Mouse (Mus musculus) MEL (cell line): ENCODE measurements around the gene Mfsd4a. TPM values are rescaled to one million over a fixed set of nuclear protein-coding genes. Genes with fewer than 3 reads are reported as not detected.

Experiments used
- DNase-seq: peaks from one replicate; pipeline ENCODE4 v3.0.0; 2011; ENCODE audit warnings: low read depth, low spot score
- H3K27ac ChIP-seq: 2 replicates; pipeline ENCODE4 v1.5.1; 2012; ENCODE audit warnings: low read depth, mild to moderate bottlenecking, control low read depth, low read length, moderate library complexity; ENCODE audit not compliant: control insufficient read depth
- H3K27me3 ChIP-seq, 2 experiments: fragments of 150-350 bp in 1 of 2; sonication (generic) in 1 of 2; 2 replicates each; pipeline ENCODE4 v1.6.1; 2012; ENCODE audit warnings: low read length in 2 of 2, mild to moderate bottlenecking in 2 of 2, improper control_type of control experiment in 1 of 2, moderate library complexity in 1 of 2; ENCODE audit not compliant: insufficient read depth in 2 of 2, control insufficient read depth in 1 of 2
- H3K36me3 ChIP-seq, 2 experiments: 2 replicates each; pipeline ENCODE4 v1.6.1; 2012 to 2014; ENCODE audit warnings: low read length in 2 of 2, improper control_type of control experiment in 1 of 2, inconsistent platforms in 1 of 2, mild to moderate bottlenecking in 1 of 2; ENCODE audit not compliant: insufficient read depth in 2 of 2, control insufficient read depth in 1 of 2
- H3K4me1 ChIP-seq, 2 experiments: fragments of 150-350 bp in 1 of 2; sonication (generic) in 1 of 2; 2 replicates each; pipeline ENCODE4 v1.6.1; 2012; ENCODE audit warnings: low read length in 2 of 2, improper control_type of control experiment in 1 of 2, mild to moderate bottlenecking in 1 of 2; ENCODE audit not compliant: insufficient read depth in 2 of 2, control insufficient read depth in 1 of 2
- H3K4me3 ChIP-seq, 2 experiments: fragments of 150-350 bp in 1 of 2; sonication (generic) in 1 of 2; 2 replicates each; pipeline ENCODE4 v1.5.1; 2012; ENCODE audit warnings: low read depth in 2 of 2, low read length in 2 of 2, mild to moderate bottlenecking in 2 of 2, moderate library complexity in 2 of 2, control low read depth in 1 of 2, improper control_type of control experiment in 1 of 2; ENCODE audit not compliant: control insufficient read depth in 1 of 2, insufficient read depth in 1 of 2
- H3K79me2 ChIP-seq: 2 replicates; pipeline ENCODE4 v1.6.1; 2012; ENCODE audit warnings: mild to moderate bottlenecking, low read length, moderate library complexity; ENCODE audit not compliant: control insufficient read depth, poor library complexity, insufficient read depth
- H3K9ac ChIP-seq: 2 replicates; pipeline ENCODE4 v1.6.1; 2012; ENCODE audit warnings: low read depth, mild to moderate bottlenecking, control low read depth, low read length, moderate library complexity; ENCODE audit not compliant: control insufficient read depth, poor library complexity, severe bottlenecking
- H3K9me3 ChIP-seq: fragments of 150-350 bp; sonication (generic); replicated peaks from 2 replicates; pipeline ENCODE4 v1.6.1; 2012; ENCODE audit warnings: mild to moderate bottlenecking, low read length, improper control_type of control experiment, moderate library complexity; ENCODE audit not compliant: insufficient read depth
- BHLHE40 ChIP-seq: IDR thresholded peaks from 2 replicates; pipeline ENCODE4 v1.6.1; 2012; ENCODE audit warnings: low read depth, mild to moderate bottlenecking, inconsistent platforms, low read length, improper control_type of control experiment, borderline replicate concordance
- CHD1 ChIP-seq: IDR thresholded peaks from 2 replicates; pipeline ENCODE4 v1.6.1; 2012; ENCODE audit warnings: low read depth, mild to moderate bottlenecking, inconsistent platforms, low read length, improper control_type of control experiment
- CHD2 ChIP-seq: IDR thresholded peaks from 2 replicates; pipeline ENCODE4 v1.6.1; 2011; ENCODE audit warnings: low read length, improper control_type of control experiment
- ELF1 ChIP-seq: IDR thresholded peaks from 2 replicates; pipeline ENCODE4 v1.6.1; 2014; ENCODE audit warnings: low read depth, mild to moderate bottlenecking, inconsistent platforms, low read length, improper control_type of control experiment, moderate library complexity
- EP300 ChIP-seq, 2 experiments: IDR thresholded peaks; 2 replicates each; pipeline ENCODE4 v1.6.1; 2011; ENCODE audit warnings: improper control_type of control experiment in 2 of 2, low read length in 2 of 2, low read depth in 1 of 2, mild to moderate bottlenecking in 1 of 2
- ETS1 ChIP-seq: IDR thresholded peaks from 2 replicates; pipeline ENCODE4 v1.6.1; 2012; ENCODE audit warnings: low read depth, mild to moderate bottlenecking, inconsistent platforms, low read length, improper control_type of control experiment, moderate library complexity
- GABPA ChIP-seq: IDR thresholded peaks from 2 replicates; pipeline ENCODE4 v1.6.1; 2012; ENCODE audit warnings: low read depth, mild to moderate bottlenecking, inconsistent platforms, low read length, improper control_type of control experiment, moderate library complexity
- GATA1 ChIP-seq: IDR thresholded peaks from 2 replicates; pipeline ENCODE4 v1.6.1; 2011; ENCODE audit warnings: low read depth, low read length, improper control_type of control experiment
- HCFC1 ChIP-seq: IDR thresholded peaks from 2 replicates; pipeline ENCODE4 v1.6.1; 2012; ENCODE audit warnings: low read depth, mild to moderate bottlenecking, inconsistent platforms, low read length, improper control_type of control experiment, moderate library complexity
- JUND ChIP-seq: IDR thresholded peaks from 2 replicates; pipeline ENCODE4 v1.6.1; 2011; ENCODE audit warnings: low read depth, mild to moderate bottlenecking, improper control_type of control experiment, low read length
- KAT2A ChIP-seq: conservative IDR thresholded peaks from 2 replicates; pipeline ENCODE4 v1.6.1; 2012; ENCODE audit warnings: low read depth, low read length, improper control_type of control experiment, inconsistent platforms
- MAFK ChIP-seq: IDR thresholded peaks from 2 replicates; pipeline ENCODE4 v1.6.1; 2011; ENCODE audit warnings: low read depth, mild to moderate bottlenecking, low read length, improper control_type of control experiment, borderline replicate concordance
- MAX ChIP-seq: IDR thresholded peaks from 2 replicates; pipeline ENCODE4 v1.6.1; 2011; ENCODE audit warnings: low read length, improper control_type of control experiment
- MAZ ChIP-seq: IDR thresholded peaks from 2 replicates; pipeline ENCODE4 v1.6.1; 2012; ENCODE audit warnings: low read depth, mild to moderate bottlenecking, inconsistent platforms, low read length, improper control_type of control experiment
- MEF2A ChIP-seq: IDR thresholded peaks from 2 replicates; pipeline ENCODE4 v1.6.1; 2014; ENCODE audit warnings: low read depth, mild to moderate bottlenecking, inconsistent platforms, low read length, improper control_type of control experiment; ENCODE audit not compliant: poor library complexity, insufficient replicate concordance, severe bottlenecking; ENCODE audit errors: extremely low read depth
- MXI1 ChIP-seq: IDR thresholded peaks from 2 replicates; pipeline ENCODE4 v1.6.1; 2011; ENCODE audit warnings: mild to moderate bottlenecking, low read depth, low read length, improper control_type of control experiment
- MYB ChIP-seq: IDR thresholded peaks from 2 replicates; pipeline ENCODE4 v1.6.1; 2011; ENCODE audit warnings: mild to moderate bottlenecking, low read depth, low read length, improper control_type of control experiment
- MYC ChIP-seq: IDR thresholded peaks from 2 replicates; pipeline ENCODE4 v1.6.1; 2011; ENCODE audit warnings: low read depth, mild to moderate bottlenecking, low read length, improper control_type of control experiment, moderate library complexity
- NELFE ChIP-seq: IDR thresholded peaks from 2 replicates; pipeline ENCODE4 v1.6.1; 2011; ENCODE audit warnings: low read depth, low read length, improper control_type of control experiment
- NRF1 ChIP-seq: IDR thresholded peaks from 2 replicates; pipeline ENCODE4 v1.6.1; 2014; ENCODE audit warnings: low read depth, mild to moderate bottlenecking, inconsistent platforms, low read length, improper control_type of control experiment, moderate library complexity; ENCODE audit not compliant: poor library complexity, insufficient read depth, severe bottlenecking
- POLR2A ChIP-seq, 2 experiments: IDR thresholded peaks; 2 replicates each; pipeline ENCODE4 v1.6.1; 2011 to 2012; ENCODE audit warnings: low read length in 2 of 2, mild to moderate bottlenecking in 2 of 2, control low read depth in 1 of 2, improper control_type of control experiment in 1 of 2, low read depth in 1 of 2, moderate library complexity in 1 of 2; ENCODE audit not compliant: control insufficient read depth in 1 of 2, insufficient read depth in 1 of 2, poor library complexity in 1 of 2
- POLR2AphosphoS2 ChIP-seq: IDR thresholded peaks from 2 replicates; pipeline ENCODE4 v1.6.1; 2011; ENCODE audit warnings: low read length, improper control_type of control experiment
- POLR2AphosphoS5 ChIP-seq: IDR thresholded peaks from 2 replicates; pipeline ENCODE4 v1.6.1; 2012; ENCODE audit warnings: low read depth, borderline replicate concordance, mild to moderate bottlenecking, inconsistent platforms, low read length, moderate library complexity, mixed read lengths
- RAD21 ChIP-seq: IDR thresholded peaks from 2 replicates; pipeline ENCODE4 v1.6.1; 2011; ENCODE audit warnings: mild to moderate bottlenecking, low read depth, low read length, improper control_type of control experiment
- RCOR1 ChIP-seq: IDR thresholded peaks from 2 replicates; pipeline ENCODE4 v1.6.1; 2012; ENCODE audit warnings: low read depth, mild to moderate bottlenecking, inconsistent platforms, low read length, improper control_type of control experiment
- SIN3A ChIP-seq: IDR thresholded peaks from 2 replicates; pipeline ENCODE4 v1.6.1; 2012; ENCODE audit warnings: low read length, improper control_type of control experiment, inconsistent platforms
- SMC3 ChIP-seq: IDR thresholded peaks from 2 replicates; pipeline ENCODE4 v1.6.1; 2011; ENCODE audit warnings: low read depth, low read length, improper control_type of control experiment
- TAL1 ChIP-seq: IDR thresholded peaks from 2 replicates; pipeline ENCODE4 v1.6.1; 2012; ENCODE audit warnings: mild to moderate bottlenecking, inconsistent platforms, low read length, moderate library complexity, mixed read lengths
- TBP ChIP-seq: IDR thresholded peaks from 2 replicates; pipeline ENCODE4 v1.8.0; 2011; ENCODE audit warnings: low read depth, low read length, improper control_type of control experiment
- UBTF ChIP-seq: IDR thresholded peaks from 2 replicates; pipeline ENCODE4 v1.6.1; 2012; ENCODE audit warnings: low read depth, mild to moderate bottlenecking, inconsistent platforms, low read length, improper control_type of control experiment, moderate library complexity, borderline replicate concordance; ENCODE audit not compliant: insufficient read depth
- USF1 ChIP-seq: IDR thresholded peaks from 2 replicates; pipeline ENCODE4 v1.6.1; 2014; ENCODE audit warnings: low read depth, mild to moderate bottlenecking, inconsistent platforms, low read length, improper control_type of control experiment, moderate library complexity
- USF2 ChIP-seq, 2 experiments: IDR thresholded peaks; 2 replicates each; pipeline ENCODE4 v1.6.1; 2011 to 2012; ENCODE audit warnings: improper control_type of control experiment in 2 of 2, low read length in 2 of 2, borderline replicate concordance in 1 of 2, inconsistent platforms in 1 of 2, low read depth in 1 of 2, mild to moderate bottlenecking in 1 of 2; ENCODE audit not compliant: insufficient read depth in 1 of 2
- ZC3H11A ChIP-seq: IDR thresholded peaks from 2 replicates; pipeline ENCODE4 v1.6.1; 2012; ENCODE audit warnings: low read depth, mild to moderate bottlenecking, inconsistent platforms, low read length, improper control_type of control experiment
- ZKSCAN1 ChIP-seq: IDR thresholded peaks from 2 replicates; pipeline ENCODE4 v1.6.1; 2012; ENCODE audit warnings: low read depth, mild to moderate bottlenecking, inconsistent platforms, low read length, improper control_type of control experiment, moderate library complexity
- ZNF384 ChIP-seq: IDR thresholded peaks from 2 replicates; pipeline ENCODE4 v1.6.1; 2012; ENCODE audit warnings: low read depth, mild to moderate bottlenecking, inconsistent platforms, low read length, improper control_type of control experiment
- polyA plus RNA-seq, 2 experiments: library from polyadenylated mRNA; stranded (reverse) in 1 of 2; unstranded in 1 of 2; fragments of >175 nt in 1 of 2; fragments of >200 nt in 1 of 2; gene quantifications; 2 replicates each; pipeline versions ENCODE4 v1.2.1 to v1.2.4; 2012; ENCODE audit warnings: low replicate concordance in 2 of 2, low read depth in 1 of 2; ENCODE audit not compliant: insufficient read length in 2 of 2, insufficient read depth in 1 of 2, missing spikeins in 1 of 2
- total RNA-seq: library from RNA; depleted of rRNA; stranded (reverse); fragments of 300-350 nt; gene quantifications from 2 replicates; pipeline ENCODE4 v1.2.3, GENCODE M21; 2012

Gene Mfsd4a
- total and polyA plus RNA-seq, 3 experiments, result 3.6 to 15.5 TPM; not detected in 1

DNA sequence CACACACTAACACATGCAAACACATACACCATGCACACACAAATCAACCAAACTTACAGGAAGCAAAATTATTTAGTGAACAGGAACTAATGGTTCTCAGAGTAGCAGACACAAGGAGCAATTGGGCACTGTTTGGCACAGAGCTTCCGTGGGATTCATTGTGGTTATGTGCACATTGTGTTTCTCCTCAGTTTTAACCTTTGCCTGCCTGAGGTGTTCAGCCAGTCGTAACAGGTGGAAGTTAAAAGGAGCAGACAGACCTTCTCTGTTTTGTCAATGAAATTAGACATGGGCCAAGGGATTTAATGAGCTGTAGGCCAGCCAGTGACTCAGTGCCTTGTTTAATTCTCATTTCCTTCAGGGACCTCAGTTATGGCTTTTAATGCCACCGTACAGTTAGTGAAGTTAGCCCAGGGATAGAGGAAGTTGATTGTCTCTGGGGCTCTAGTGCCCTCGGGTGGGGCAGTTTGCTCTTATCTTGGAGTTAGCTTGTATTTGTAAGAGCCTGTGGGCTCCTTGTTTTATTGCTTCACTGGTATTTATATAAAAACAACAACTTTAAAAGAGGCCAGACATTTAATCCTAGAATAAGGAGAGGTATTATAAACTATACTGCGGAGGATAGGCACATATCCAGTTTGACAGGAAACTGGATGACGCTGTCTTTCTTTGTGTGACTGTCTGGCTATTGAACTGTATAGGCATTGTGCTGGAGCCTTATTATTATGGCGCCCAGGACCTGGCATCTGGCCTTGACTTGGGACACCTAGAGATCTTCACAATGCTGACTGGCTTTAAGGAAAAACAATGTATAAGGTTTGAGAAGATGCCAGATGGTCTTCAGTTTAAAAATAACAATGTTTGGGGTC is 17.6 kb upstream of the Mfsd4a start:
- Histone ChIP-seq H3K9ac (peak overlapping the region; percentile 27), H3K4me3 (no peak overlapping the region), H3K36me3 (peaks cover 0 to 13% of the 10 kb centered on the region in 2 experiments; a peak in 2 of 4 replicates), H3K27me3 (no peaks in the 10 kb centered on the region), H3K27ac (peak overlapping the region; percentile 67), H3K79me2 (no peaks in the 10 kb centered on the region), H3K4me1 (peaks cover 12 to 17% of the 10 kb centered on the region in 2 experiments), H3K9me3 (no peaks in the 10 kb centered on the region)
- peak; percentile 85 for DNase-seq
- TF ChIP-seq KAT2A (no peak), GATA1 (peak; percentile 63), SMC3 (no peak; the same call in 1 of the 2 replicates), NELFE (no peak), POLR2A (IDR thresholded peaks at IDR 0.05; ENCODE audit: control insufficient read depth in 1 of 2, insufficient read depth in 1 of 2, low read depth in 1 of 2, low read length in 2 of 2, poor library complexity in 1 of 2) (no peak), MXI1 (no peak), POLR2AphosphoS2 (no peak), BHLHE40 (no peak), CHD1 (no peak), TAL1 (no peak), GABPA (no peak), JUND (no peak), MYB (no peak), MAZ (0 out of 2 replicates have a peak, but pooled peaks have one; percentile 14), UBTF (no peak), ETS1 (0 out of 2 replicates have a peak, but pooled peaks have one; percentile 35), NRF1 (no peak), ZKSCAN1 (no peak), POLR2AphosphoS5 (no peak), RCOR1 (no peak), MAX (no peak), CHD2 (no peak), EP300 (IDR thresholded peaks at IDR 0.05; ENCODE audit: low read depth in 1 of 2, low read length in 2 of 2) (peak; percentile 48 to 54; a peak in 2 of 4 replicates), TBP (0 out of 2 replicates have a peak, but pooled peaks have one; percentile 42), ELF1 (no peak), ZNF384 (no peak), SIN3A (no peak), RAD21 (peak; percentile 23), HCFC1 (0 out of 2 replicates have a peak, but pooled peaks have one; percentile 31), USF2 (IDR thresholded peaks at IDR 0.05; ENCODE audit: borderline replicate concordance in 1 of 2, insufficient read depth in 1 of 2, low read depth in 1 of 2, low read length in 2 of 2) (no peak), MEF2A (no peak), ZC3H11A (no peak), MYC (no peak), MAFK (no peak), USF1 (no peak)
